Mouse (Mus musculus): ENCODE measurements around the gene Senp8. TPM values are rescaled to one million over a fixed set of nuclear protein-coding genes. Genes with fewer than 3 reads are reported as not detected.
A peak's percentile ranks its signal among the peaks of the same experiment; 100 is the strongest.

Senp8 gene
- polyA plus RNA-seq, 1 experiment = not detected

DNA sequence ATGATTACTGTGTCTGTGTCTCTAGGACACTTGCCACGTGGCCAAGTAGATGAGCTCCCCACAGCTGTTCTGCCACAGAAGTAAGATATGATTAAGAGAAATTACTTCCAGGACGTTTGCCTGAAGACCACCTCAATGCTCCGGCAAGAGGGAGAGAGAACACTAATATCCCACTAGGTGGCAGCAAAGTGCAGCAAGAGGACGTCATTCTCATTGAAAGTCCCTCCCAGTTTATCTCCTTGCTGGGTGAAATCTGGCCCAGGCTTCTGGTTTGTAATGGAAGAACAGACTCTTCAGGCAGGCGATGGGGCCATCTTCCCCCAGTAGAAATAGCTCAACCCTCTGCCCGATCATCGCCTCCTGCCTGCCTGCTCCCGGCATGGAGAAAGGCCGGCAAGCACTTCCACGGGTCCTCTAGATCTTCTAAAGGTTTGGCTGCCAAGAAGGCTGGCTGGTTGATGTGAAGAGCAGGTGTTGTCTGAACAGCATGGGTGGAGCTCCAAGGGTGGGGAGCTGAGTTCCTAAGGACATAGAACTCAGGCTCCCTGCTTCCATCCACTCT lies 27.3 kb downstream of the Senp8 start:
- peak overlapping the region; percentile 36 for H3K4me3 ChIP-seq (ENCODE audit: insufficient read depth, low read depth, low read length)
- peaks cover 9% of the 10 kb centered on the region for H3K4me1 ChIP-seq (ENCODE audit: control insufficient read depth, insufficient read depth, low read length)
- WGBS = 9% methylated on average over 10 of the region's 10 CpGs
- H3K27ac ChIP-seq (ENCODE audit: insufficient read depth, low read depth, low read length) = peak overlapping the region; percentile 65
- TF ChIP-seq CTCF (IDR thresholded peaks at IDR 0.05; ENCODE audit: insufficient read depth, low read depth, low read length) (no peak), POLR2A (IDR thresholded peaks at IDR 0.05; ENCODE audit: insufficient read depth, low read depth, low read length) (no peak)

GRCm38 (mm10) chr9:59721144-59721543 lies 29.4 kb downstream of the Senp8 start:
- WGBS = 88% methylated on average over 5 of the region's 5 CpGs
- TF ChIP-seq CTCF (IDR thresholded peaks at IDR 0.05; ENCODE audit: insufficient read depth, low read depth, low read length) (no peak), POLR2A (IDR thresholded peaks at IDR 0.05; ENCODE audit: insufficient read depth, low read depth, low read length) (no peak)
- Histone ChIP-seq H3K4me1 (ENCODE audit: control insufficient read depth, insufficient read depth, low read length) (peaks cover 9% of the 10 kb centered on the region), H3K4me3 (ENCODE audit: insufficient read depth, low read depth, low read length) (no peak overlapping the region), H3K27ac (ENCODE audit: insufficient read depth, low read depth, low read length) (no peak overlapping the region)

DNA sequence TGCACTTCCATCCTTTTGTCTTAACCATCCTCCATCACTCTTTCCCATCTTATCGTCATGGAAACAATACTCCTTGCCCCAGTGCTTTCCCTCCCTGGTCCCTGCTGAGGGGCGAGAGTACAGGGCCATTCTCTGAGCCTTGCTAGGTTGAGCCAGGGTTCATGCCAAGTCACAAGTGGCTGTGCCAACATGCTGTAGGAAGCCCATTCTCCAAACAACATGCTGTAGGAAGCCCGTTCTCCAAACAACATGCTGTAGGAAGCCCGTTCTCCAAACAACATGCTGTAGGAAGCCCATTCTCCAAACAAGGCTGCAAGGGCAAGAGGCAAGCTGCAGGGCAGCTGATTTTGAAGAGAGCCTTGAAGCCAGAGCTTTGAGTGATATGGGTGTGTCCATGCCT lies 32.3 kb downstream of the Senp8 start:
- TF ChIP-seq CTCF (IDR thresholded peaks at IDR 0.05; ENCODE audit: insufficient read depth, low read depth, low read length) (no peak), POLR2A (IDR thresholded peaks at IDR 0.05; ENCODE audit: insufficient read depth, low read depth, low read length) (no peak)
- Histone ChIP-seq H3K4me3 (ENCODE audit: insufficient read depth, low read depth, low read length) (no peak overlapping the region), H3K4me1 (ENCODE audit: control insufficient read depth, insufficient read depth, low read length) (peaks cover under 1% of the 10 kb centered on the region), H3K27ac (ENCODE audit: insufficient read depth, low read depth, low read length) (no peak overlapping the region)
- WGBS = 73% methylated on average over 4 of the region's 4 CpGs

DNA sequence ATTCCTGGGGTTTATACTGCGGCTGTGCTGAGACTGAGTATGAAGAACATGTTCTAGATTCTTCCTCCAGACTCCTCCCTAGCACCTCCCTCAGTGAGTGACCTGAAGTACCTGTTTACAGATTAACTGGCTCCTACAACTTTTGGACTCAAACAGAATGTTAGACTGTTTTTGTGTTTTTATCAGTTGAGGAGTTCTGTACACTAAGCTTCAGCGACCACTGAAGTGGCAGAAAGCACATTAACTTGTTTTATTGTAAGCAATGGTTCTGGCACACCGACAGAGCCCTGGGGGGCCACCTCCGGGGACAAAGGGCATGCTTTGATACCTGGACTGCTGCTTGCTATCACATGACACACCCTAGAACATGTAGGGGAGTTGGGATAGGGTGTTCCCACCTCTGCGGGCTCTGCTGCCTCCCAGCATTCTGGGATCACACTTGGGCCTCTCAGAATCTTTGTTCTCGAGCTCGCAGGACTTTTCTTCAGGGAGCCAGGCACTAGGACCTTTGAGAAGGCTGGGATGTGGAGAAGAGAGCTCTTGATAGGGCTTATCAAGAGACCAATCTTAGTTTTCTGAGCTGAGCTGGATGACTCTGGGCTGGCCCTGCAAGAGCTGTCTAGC lies 34.1 kb downstream of the Senp8 start:
- Histone ChIP-seq H3K27ac (ENCODE audit: insufficient read depth, low read depth, low read length) (no peak overlapping the region), H3K4me1 (ENCODE audit: control insufficient read depth, insufficient read depth, low read length) (no peaks in the 10 kb centered on the region), H3K4me3 (ENCODE audit: insufficient read depth, low read depth, low read length) (no peak overlapping the region)
- 68% methylated on average over 7 of the region's 7 CpGs for WGBS
- TF ChIP-seq CTCF (IDR thresholded peaks at IDR 0.05; ENCODE audit: insufficient read depth, low read depth, low read length) = no peak
- TF ChIP-seq POLR2A (IDR thresholded peaks at IDR 0.05; ENCODE audit: insufficient read depth, low read depth, low read length) = no peak

DNA sequence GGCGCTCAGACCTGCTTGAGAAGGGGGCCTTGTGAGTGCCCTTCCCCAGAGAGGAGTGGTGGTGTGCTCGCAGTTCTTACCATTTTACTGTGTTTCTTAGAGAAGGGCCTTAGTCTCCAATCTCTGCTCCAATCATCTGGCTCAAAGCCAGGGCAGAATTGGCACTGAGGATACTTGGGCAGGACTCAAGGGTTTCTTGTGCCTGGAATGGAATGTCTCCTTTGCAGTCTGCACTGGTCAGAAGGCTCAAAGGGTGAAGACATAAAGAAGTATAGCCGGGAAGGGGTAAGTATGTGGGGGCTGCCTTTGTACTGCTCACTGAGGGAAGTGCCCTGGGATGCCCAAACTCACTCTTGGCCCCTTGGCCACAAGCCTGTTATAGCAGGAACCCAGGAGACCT lies 41.3 kb downstream of the Senp8 start:
- H3K4me3 ChIP-seq (ENCODE audit: insufficient read depth, low read depth, low read length) = no peak overlapping the region
- no peak overlapping the region for H3K27ac ChIP-seq (ENCODE audit: insufficient read depth, low read depth, low read length)
- WGBS = 67% methylated on average over 3 of the region's 3 CpGs
- TF ChIP-seq CTCF (IDR thresholded peaks at IDR 0.05; ENCODE audit: insufficient read depth, low read depth, low read length) (no peak), POLR2A (IDR thresholded peaks at IDR 0.05; ENCODE audit: insufficient read depth, low read depth, low read length) (no peak)
- H3K4me1 ChIP-seq (ENCODE audit: control insufficient read depth, insufficient read depth, low read length) = no peaks in the 10 kb centered on the region

- H3K27ac ChIP-seq (ENCODE audit: insufficient read depth, low read depth, low read length) = no peak overlapping the region
- WGBS = 76% methylated on average over 10 of the region's 10 CpGs
- no peak overlapping the region for H3K4me3 ChIP-seq (ENCODE audit: insufficient read depth, low read depth, low read length)
- no peak for TF ChIP-seq POLR2A (IDR thresholded peaks at IDR 0.05; ENCODE audit: insufficient read depth, low read depth, low read length)
- no peak for TF ChIP-seq CTCF (IDR thresholded peaks at IDR 0.05; ENCODE audit: insufficient read depth, low read depth, low read length)
- H3K4me1 ChIP-seq (ENCODE audit: control insufficient read depth, insufficient read depth, low read length) = no peaks in the 10 kb centered on the region; the same call in 1 of the 2 replicates
Observed at GRCm38 (mm10) chr9:59706850-59707825, 43.4 kb downstream of the Senp8 start.

DNA sequence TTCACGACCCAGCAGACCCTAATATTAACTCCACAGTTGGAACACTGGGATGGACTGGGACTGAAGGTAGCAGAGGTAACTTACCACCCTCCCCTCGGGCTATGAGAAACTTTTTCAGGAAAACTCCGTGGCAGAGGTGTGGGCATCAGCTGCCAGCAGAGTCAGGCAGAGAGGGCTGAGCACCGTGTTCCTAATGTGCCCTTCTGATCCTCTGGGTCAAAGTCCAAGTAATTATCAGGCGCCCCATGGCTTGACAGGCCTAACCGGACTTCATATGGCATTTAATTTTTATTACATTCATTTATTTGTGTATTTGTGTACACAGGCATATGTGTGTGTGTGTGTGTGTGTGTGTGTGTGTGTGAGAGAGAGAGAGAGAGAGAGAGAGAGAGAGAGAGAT lies 47.4 kb downstream of the Senp8 start:
- Histone ChIP-seq H3K4me1 (ENCODE audit: control insufficient read depth, insufficient read depth, low read length) (no peaks in the 10 kb centered on the region; the same call in 1 of the 2 replicates), H3K4me3 (ENCODE audit: insufficient read depth, low read depth, low read length) (no peak overlapping the region), H3K27ac (ENCODE audit: insufficient read depth, low read depth, low read length) (no peak overlapping the region)
- WGBS = 81% methylated on average over 6 of the region's 6 CpGs
- TF ChIP-seq CTCF (IDR thresholded peaks at IDR 0.05; ENCODE audit: insufficient read depth, low read depth, low read length) = no peak
- no peak for TF ChIP-seq POLR2A (IDR thresholded peaks at IDR 0.05; ENCODE audit: insufficient read depth, low read depth, low read length)

DNA sequence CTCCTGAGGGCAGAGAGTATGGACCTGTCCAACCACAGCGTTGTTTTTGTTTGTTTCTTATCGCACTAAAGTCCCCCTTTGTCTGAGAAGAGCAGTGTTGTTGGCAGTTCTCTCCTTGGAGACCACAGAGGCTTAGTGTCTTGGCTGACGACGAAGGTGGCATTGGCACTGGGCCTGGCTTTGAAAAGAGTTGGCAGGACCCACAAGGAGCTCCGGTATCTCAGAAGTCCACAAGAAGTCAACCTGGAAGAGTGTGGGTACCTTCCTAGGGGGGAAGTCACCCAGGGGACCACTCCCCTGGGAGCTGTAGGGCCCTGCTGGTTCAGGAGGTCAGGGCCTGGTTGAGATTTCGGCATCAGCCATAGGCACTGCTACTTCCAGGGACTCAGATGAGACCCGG lies 49.4 kb downstream of the Senp8 start:
- TF ChIP-seq POLR2A (IDR thresholded peaks at IDR 0.05; ENCODE audit: insufficient read depth, low read depth, low read length) = no peak
- TF ChIP-seq CTCF (IDR thresholded peaks at IDR 0.05; ENCODE audit: insufficient read depth, low read depth, low read length) = no peak
- Histone ChIP-seq H3K27ac (ENCODE audit: insufficient read depth, low read depth, low read length) (no peak overlapping the region), H3K4me1 (ENCODE audit: control insufficient read depth, insufficient read depth, low read length) (no peaks in the 10 kb centered on the region; the same call in 1 of the 2 replicates), H3K4me3 (ENCODE audit: insufficient read depth, low read depth, low read length) (no peak overlapping the region)
- WGBS = 67% methylated on average over 7 of the region's 7 CpGs

DNA sequence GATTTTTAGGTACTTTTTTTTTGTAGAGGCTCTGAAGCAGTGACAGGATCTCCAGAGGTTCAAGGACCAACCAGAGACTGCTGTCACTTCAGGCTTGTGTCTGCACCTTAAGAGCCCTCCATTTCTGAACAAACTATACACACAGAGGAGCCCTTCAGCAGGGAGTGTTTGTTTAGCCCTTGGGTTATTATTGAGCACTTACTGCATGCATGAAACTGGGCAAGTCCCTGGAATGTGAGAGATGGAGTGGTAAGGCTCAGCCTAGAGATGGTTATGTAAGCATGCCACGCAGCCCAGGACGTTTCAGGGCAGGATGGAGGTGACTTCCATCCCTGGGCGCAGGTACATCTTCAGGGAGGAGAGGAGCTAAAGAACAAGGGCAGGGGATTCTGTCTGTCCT lies 54.1 kb downstream of the Senp8 start:
- 89% methylated on average over 3 of the region's 3 CpGs for WGBS
- TF ChIP-seq POLR2A (IDR thresholded peaks at IDR 0.05; ENCODE audit: insufficient read depth, low read depth, low read length) (no peak), CTCF (IDR thresholded peaks at IDR 0.05; ENCODE audit: insufficient read depth, low read depth, low read length) (no peak)

More for the DNA sequence above, 54.1 kb downstream of the Senp8 start:
- Histone ChIP-seq H3K4me1 (ENCODE audit: control insufficient read depth, insufficient read depth, low read length) (peaks cover 10% of the 10 kb centered on the region), H3K27ac (ENCODE audit: insufficient read depth, low read depth, low read length) (no peak overlapping the region), H3K4me3 (ENCODE audit: insufficient read depth, low read depth, low read length) (no peak overlapping the region)
